Mouse (Mus musculus): Measurements from ENCODE around the gene Lepr. TPM values are rescaled to one million over a fixed set of nuclear protein-coding genes. Genes with fewer than 3 reads are reported as not detected.

Gene Lepr
- polyA plus RNA-seq, 1 experiment from 2014 or later, result 4.2 TPM

GRCm38 (mm10) chr4:101697236-101697635, 20.0 kb upstream of the Lepr start:
- ATAC-seq (ENCODE audit: low FRiP score), result no peak
- Histone ChIP-seq H3K9me3 (no peaks in the 10 kb centered on the region), H3K27me3 (no peaks in the 10 kb centered on the region), H3K4me3 (no peak overlapping the region), H3K27ac (no peak overlapping the region), H3K4me2 (no peak overlapping the region), H3K4me1 (replicated peaks) (no peaks in the 10 kb centered on the region), H3K36me3 (no peaks in the 10 kb centered on the region), H3K9ac (no peak overlapping the region)
- 90% methylated on average over 3 of the region's 3 CpGs for WGBS

GRCm38 (mm10) chr4:101699423-101699822, 17.8 kb upstream of the Lepr start:
- Histone ChIP-seq H3K4me3 (no peak overlapping the region), H3K9ac (no peak overlapping the region), H3K27ac (no peak overlapping the region), H3K9me3 (no peaks in the 10 kb centered on the region), H3K4me2 (no peak overlapping the region), H3K27me3 (no peaks in the 10 kb centered on the region), H3K4me1 (replicated peaks) (no peaks in the 10 kb centered on the region), H3K36me3 (no peaks in the 10 kb centered on the region)
- no peak for ATAC-seq (ENCODE audit: low FRiP score)
- WGBS, result 94% methylated on average over 1 of the region's 1 CpGs

- H3K27ac ChIP-seq, result no peak overlapping the region
- H3K27me3 ChIP-seq, result no peaks in the 10 kb centered on the region
- no peak overlapping the region for H3K9ac ChIP-seq
- H3K9me3 ChIP-seq, result no peaks in the 10 kb centered on the region
- H3K36me3 ChIP-seq, result no peaks in the 10 kb centered on the region
- ATAC-seq (ENCODE audit: low FRiP score), result no peak
- H3K4me3 ChIP-seq, result no peak overlapping the region
- H3K4me1 ChIP-seq (replicated peaks), result no peaks in the 10 kb centered on the region
- 93% methylated on average over 14 of the region's 14 CpGs for WGBS
- H3K4me2 ChIP-seq, result no peak overlapping the region
Observed at GRCm38 (mm10) chr4:101700892-101701640, 16.1 kb upstream of the Lepr start.

- Histone ChIP-seq H3K27me3 (no peaks in the 10 kb centered on the region), H3K4me1 (replicated peaks) (no peaks in the 10 kb centered on the region), H3K27ac (no peak overlapping the region), H3K4me2 (no peak overlapping the region), H3K9me3 (no peaks in the 10 kb centered on the region), H3K9ac (no peak overlapping the region), H3K4me3 (no peak overlapping the region), H3K36me3 (no peaks in the 10 kb centered on the region)
- ATAC-seq (ENCODE audit: low FRiP score), result no peak
- WGBS, result 88% methylated on average over 9 of the region's 9 CpGs
Observed at GRCm38 (mm10) chr4:101705325-101705724, 11.9 kb upstream of the Lepr start.

- Histone ChIP-seq H3K27me3 (no peaks in the 10 kb centered on the region), H3K4me2 (no peak overlapping the region), H3K9me3 (no peaks in the 10 kb centered on the region), H3K27ac (no peak overlapping the region), H3K36me3 (no peaks in the 10 kb centered on the region), H3K9ac (no peak overlapping the region), H3K4me3 (no peak overlapping the region), H3K4me1 (replicated peaks) (no peaks in the 10 kb centered on the region)
- 62% methylated on average over 2 of the region's 2 CpGs for WGBS
- ATAC-seq (ENCODE audit: low FRiP score), result no peak
Observed at GRCm38 (mm10) chr4:101707234-101707633, 10.0 kb upstream of the Lepr start.

GRCm38 (mm10) chr4:101707953-101708352, 9.3 kb upstream of the Lepr start:
- no peaks in the 10 kb centered on the region for H3K36me3 ChIP-seq
- no peak overlapping the region for H3K27ac ChIP-seq
- no peak overlapping the region for H3K9ac ChIP-seq
- no peaks in the 10 kb centered on the region for H3K9me3 ChIP-seq
- no peak for ATAC-seq (ENCODE audit: low FRiP score)
- H3K4me1 ChIP-seq (replicated peaks), result no peaks in the 10 kb centered on the region
- WGBS, result 73% methylated on average over 3 of the region's 3 CpGs
- no peak overlapping the region for H3K4me3 ChIP-seq
- no peak overlapping the region for H3K4me2 ChIP-seq
- H3K27me3 ChIP-seq, result no peaks in the 10 kb centered on the region

GRCm38 (mm10) chr4:101710361-101710760, 6.8 kb upstream of the Lepr start:
- Histone ChIP-seq H3K36me3 (no peaks in the 10 kb centered on the region), H3K9me3 (no peaks in the 10 kb centered on the region), H3K4me2 (no peak overlapping the region), H3K27me3 (no peaks in the 10 kb centered on the region), H3K27ac (no peak overlapping the region), H3K4me3 (no peak overlapping the region), H3K9ac (no peak overlapping the region), H3K4me1 (replicated peaks) (no peaks in the 10 kb centered on the region)
- WGBS, result 72% methylated on average over 4 of the region's 4 CpGs
- no peak for ATAC-seq (ENCODE audit: low FRiP score)

GRCm38 (mm10) chr4:101711100-101711499, 6.1 kb upstream of the Lepr start:
- Histone ChIP-seq H3K9me3 (no peaks in the 10 kb centered on the region), H3K27me3 (no peaks in the 10 kb centered on the region), H3K9ac (no peak overlapping the region), H3K4me2 (no peak overlapping the region), H3K4me3 (no peak overlapping the region), H3K36me3 (no peaks in the 10 kb centered on the region), H3K4me1 (replicated peaks) (no peaks in the 10 kb centered on the region), H3K27ac (no peak overlapping the region)
- WGBS, result 91% methylated on average over 4 of the region's 4 CpGs
- ATAC-seq (ENCODE audit: low FRiP score), result no peak

GRCm38 (mm10) chr4:101712563-101712962, 4.6 kb upstream of the Lepr start:
- WGBS, result 35% methylated on average over 1 of the region's 1 CpGs

GRCm38 (mm10) chr4:101715302-101715701, 1.9 kb upstream of the Lepr start:
- Histone ChIP-seq H3K9ac (no peak overlapping the region), H3K4me1 (replicated peaks) (peaks cover 11% of the 10 kb centered on the region), H3K36me3 (no peaks in the 10 kb centered on the region), H3K27ac (no peak overlapping the region), H3K4me2 (no peak overlapping the region), H3K9me3 (no peaks in the 10 kb centered on the region), H3K4me3 (no peak overlapping the region), H3K27me3 (peaks cover 34% of the 10 kb centered on the region)
- no peak for ATAC-seq (ENCODE audit: low FRiP score)
- 88% methylated on average over 8 of the region's 8 CpGs for WGBS

More at GRCm38 (mm10) chr4:101712563-101712962, 4.6 kb upstream of the Lepr start:
- Histone ChIP-seq H3K27me3 (peaks cover 13% of the 10 kb centered on the region), H3K9ac (no peak overlapping the region), H3K4me3 (no peak overlapping the region), H3K4me1 (replicated peaks) (peaks cover 6% of the 10 kb centered on the region), H3K9me3 (no peaks in the 10 kb centered on the region), H3K4me2 (no peak overlapping the region), H3K27ac (no peak overlapping the region), H3K36me3 (no peaks in the 10 kb centered on the region)
- no peak for ATAC-seq (ENCODE audit: low FRiP score)

- H3K36me3 ChIP-seq, result no peaks in the 10 kb centered on the region
- no peak for ATAC-seq (ENCODE audit: low FRiP score)
- peaks cover 11% of the 10 kb centered on the region for H3K4me1 ChIP-seq (replicated peaks)
- H3K27ac ChIP-seq, result no peak overlapping the region
- 77% methylated on average over 6 of the region's 6 CpGs for WGBS
- no peaks in the 10 kb centered on the region for H3K9me3 ChIP-seq
- no peak overlapping the region for H3K4me3 ChIP-seq
- H3K9ac ChIP-seq, result no peak overlapping the region
- no peak overlapping the region for H3K4me2 ChIP-seq
- H3K27me3 ChIP-seq, result peaks cover 34% of the 10 kb centered on the region
Observed at GRCm38 (mm10) chr4:101715805-101716204, 1.4 kb upstream of the Lepr start.

GRCm38 (mm10) chr4:101718991-101719580, 1.9 kb downstream of the Lepr start:
- Histone ChIP-seq H3K4me2 (no peak overlapping the region), H3K4me3 (no peak overlapping the region), H3K9ac (no peak overlapping the region), H3K27me3 (peaks cover 34% of the 10 kb centered on the region), H3K9me3 (no peaks in the 10 kb centered on the region), H3K36me3 (no peaks in the 10 kb centered on the region), H3K27ac (no peak overlapping the region), H3K4me1 (replicated peaks) (peaks cover 11% of the 10 kb centered on the region)
- WGBS, result 6% methylated on average over 5 of the region's 5 CpGs
- no peak for ATAC-seq (ENCODE audit: low FRiP score)

GRCm38 (mm10) chr4:101721705-101722104, 4.5 kb downstream of the Lepr start:
- no peak overlapping the region for H3K27ac ChIP-seq
- ATAC-seq (ENCODE audit: low FRiP score), result no peak
- H3K4me3 ChIP-seq, result no peak overlapping the region
- H3K36me3 ChIP-seq, result no peaks in the 10 kb centered on the region
- H3K9ac ChIP-seq, result no peak overlapping the region
- H3K4me1 ChIP-seq (replicated peaks), result peaks cover 11% of the 10 kb centered on the region
- peaks cover 29% of the 10 kb centered on the region for H3K27me3 ChIP-seq
- no peaks in the 10 kb centered on the region for H3K9me3 ChIP-seq
- WGBS, result 79% methylated on average over 4 of the region's 4 CpGs
- H3K4me2 ChIP-seq, result no peak overlapping the region
